Mouse (Mus musculus) cerebral cortex, adult 2 months (tissue): ENCODE data around the gene Slc43a2.

Experiments used
- WGBS: fragments of 180-500 bp; shearing (Covaris S2); methylation state at CpG from one replicate; pipeline ENCODE4 v1.1.7; 2018; 5-methylcytosine and 5-hydroxymethylcytosine counted together

Gene Slc43a2

DNA sequence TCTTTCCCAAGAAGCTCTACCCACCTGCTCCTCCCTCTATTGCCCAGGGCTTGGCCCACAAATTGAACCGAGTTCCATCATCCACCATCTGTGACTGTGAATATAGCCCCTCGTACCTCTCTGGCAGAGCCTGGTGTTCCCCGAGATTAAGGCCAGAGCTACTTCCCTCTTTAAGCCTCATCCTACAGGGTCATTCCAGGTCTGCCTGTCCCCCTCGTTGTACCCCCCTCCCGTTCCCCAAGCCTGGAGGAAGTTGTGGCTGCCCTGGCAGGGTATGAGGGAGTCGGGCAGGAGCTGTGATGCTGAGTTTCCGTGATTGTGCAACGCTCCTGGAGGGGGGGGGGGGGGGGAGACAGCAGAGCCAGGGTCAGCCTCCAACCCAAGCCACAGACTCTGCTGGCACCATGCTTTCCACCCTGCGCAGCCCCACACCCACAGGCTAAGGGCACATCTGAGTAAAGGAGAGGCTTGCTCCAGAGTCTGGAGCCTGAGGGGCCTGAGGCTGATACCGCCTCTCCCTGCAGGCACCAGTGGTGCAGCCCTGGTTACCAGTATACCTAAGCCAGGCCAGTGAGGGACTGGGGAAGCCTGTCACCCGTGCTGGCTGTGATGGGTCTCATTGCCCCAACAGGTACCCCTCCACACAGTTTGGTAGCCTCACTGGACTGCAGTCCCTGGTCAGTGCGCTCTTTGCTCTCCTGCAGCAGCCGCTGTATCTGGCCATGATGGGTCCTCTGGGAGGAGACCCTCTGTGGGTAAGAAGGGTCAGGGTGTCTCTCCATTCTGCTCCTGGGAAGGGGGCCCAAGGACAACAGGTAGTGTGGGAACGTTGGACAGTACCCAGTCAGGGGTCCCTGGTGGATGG, 39.9 kb downstream of the Slc43a2 start:
- 55% methylated on average over 14 of the region's 14 CpGs for WGBS

DNA sequence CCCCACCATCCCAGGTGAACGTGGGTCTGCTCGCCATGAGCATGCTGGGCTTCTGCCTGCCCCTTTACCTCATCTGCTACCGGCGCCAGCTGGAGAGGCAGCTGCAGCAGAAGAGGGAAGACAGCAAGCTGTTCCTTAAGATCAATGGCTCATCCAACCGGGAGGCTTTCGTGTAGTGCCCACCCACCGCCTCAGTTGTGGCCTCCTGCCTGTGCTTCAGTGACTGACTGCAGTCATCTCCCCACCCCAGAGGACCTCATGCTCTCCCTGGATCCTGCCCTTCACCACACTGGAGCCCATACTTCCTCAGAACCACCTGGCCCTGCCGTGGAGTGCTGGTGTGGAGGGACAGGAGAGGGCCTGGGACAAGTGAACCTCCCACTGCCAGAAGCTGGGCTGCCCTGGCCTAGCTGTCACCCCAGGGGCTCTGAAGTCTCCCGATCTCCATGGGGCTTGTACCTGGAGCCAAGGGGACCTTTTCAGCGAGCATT, 40.9 kb downstream of the Slc43a2 start:
- WGBS: 23% methylated on average over 10 of the region's 10 CpGs

DNA sequence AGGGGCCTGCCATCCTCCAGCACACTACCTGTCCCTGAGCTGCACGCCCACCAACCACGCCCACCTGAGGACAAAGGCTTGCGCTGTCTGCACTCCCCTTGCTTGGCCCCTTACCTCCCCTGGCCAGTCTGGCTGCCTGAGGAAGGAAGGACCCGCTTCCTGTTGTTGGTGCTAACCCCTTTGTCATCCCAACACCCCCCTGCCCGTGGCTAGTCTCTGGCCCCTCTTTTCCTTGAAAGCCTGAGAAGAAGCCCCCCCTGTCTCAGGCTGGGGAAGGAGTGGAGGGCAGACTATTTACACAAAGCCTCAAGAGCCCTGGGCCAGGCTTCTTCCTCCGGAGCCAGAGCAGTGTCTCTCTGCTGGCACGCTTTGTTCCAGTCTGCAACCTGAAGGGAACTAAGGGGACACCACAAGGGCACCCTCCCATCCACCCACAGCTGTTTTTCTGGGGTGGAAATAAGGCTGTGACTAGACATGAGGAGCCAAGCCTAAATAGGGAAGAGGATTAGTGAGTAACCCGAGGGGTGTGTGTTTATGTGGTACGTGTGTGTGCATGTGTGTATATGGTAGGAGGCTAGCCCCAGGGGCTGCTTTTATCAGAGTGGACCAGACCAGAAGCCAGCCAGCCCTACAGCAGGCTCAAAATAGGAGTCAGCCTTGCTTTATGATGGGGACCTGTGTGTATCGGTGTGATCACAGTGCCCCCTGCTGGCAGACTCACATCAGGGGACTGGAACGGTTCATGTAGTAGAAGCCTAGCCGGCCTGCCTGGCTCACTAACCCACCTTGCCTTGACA, 41.6 kb downstream of the Slc43a2 start:
- WGBS: 9% methylated on average over 12 of the region's 12 CpGs

DNA sequence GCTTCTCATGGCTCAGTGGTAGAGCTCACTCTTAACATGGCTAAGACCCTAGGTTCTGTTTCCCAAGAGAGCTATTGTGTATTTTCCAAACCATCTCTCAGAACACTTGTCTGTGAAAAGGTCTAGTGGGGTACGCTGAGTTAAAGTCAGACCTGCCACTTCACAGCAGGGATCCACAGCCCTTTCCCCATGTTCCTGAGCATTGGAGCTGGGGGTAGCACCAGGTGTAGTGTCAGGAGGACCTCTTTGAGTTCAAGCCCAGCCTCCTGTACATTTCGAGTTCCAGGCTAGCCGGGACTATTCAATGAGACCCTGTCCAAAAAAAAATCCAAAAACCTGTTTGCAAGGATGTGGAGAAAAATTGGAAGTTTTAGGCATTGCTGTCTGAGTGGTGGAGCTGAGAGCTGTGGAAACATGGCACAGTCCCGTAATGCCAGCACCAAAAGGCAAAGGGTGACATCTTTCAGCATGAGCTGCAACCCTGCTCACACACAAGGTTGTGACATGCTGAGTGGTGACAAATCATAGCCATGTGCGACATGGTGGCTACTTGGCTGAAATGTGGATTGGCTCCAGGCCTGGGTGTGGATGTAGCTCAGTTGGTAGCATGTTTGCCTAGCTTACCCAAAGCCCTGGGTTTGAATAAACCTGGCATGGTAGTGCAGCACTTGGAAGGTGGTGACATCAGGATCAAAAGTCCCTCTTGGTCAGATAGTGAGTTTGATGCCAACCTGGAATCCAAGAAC, 43.1 kb downstream of the Slc43a2 start:
- WGBS: 87% methylated on average over 5 of the region's 5 CpGs

DNA sequence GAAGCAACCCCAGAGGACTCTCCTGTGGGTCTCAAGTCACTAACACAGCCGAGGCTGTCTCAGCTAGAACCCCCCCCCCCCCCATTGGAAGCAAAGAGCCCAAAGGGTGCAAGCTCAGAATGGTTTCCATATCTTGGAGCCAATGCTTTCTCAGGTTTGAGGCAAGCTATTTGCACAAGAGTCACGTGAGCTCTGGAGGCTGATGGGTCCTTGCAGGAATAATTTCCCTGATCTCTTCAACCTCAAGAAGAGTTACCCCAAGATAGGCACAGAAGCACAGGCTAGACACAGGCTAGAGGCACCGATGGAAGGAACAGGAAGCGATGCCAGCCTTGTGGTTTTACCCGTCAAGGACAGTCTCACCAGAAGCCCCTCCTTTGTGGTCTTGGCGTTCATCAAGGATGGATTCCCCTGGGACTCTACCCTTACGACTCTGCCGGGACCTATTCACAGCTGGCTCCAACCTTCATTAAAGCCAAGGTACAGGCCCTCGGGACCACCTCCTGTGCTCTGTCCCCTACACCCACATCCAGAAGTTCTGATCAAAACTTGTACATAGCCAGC, 44.1 kb downstream of the Slc43a2 start:
- WGBS: 78% methylated on average over 9 of the region's 9 CpGs

DNA sequence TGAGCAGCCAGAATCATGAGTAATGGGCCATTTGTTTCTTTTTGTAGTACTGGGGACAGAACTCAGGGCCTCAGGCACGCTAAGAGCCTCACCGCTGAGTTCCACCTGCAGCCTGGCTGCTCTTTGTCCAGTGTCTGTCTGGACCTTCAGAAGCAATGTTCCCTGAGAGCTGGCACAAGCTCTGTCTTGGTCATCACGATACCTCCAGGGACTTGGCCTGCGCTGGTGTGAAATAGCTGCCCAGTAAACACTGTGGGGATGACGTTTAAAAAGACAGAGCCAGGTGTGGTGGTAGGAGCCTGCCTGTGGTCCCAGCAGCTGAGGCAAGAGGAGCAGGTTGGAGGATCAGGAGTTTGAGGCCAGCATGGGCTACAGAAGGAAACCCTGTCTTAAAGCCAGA, 47.1 kb downstream of the Slc43a2 start:
- 85% methylated on average over 5 of the region's 5 CpGs for WGBS

DNA sequence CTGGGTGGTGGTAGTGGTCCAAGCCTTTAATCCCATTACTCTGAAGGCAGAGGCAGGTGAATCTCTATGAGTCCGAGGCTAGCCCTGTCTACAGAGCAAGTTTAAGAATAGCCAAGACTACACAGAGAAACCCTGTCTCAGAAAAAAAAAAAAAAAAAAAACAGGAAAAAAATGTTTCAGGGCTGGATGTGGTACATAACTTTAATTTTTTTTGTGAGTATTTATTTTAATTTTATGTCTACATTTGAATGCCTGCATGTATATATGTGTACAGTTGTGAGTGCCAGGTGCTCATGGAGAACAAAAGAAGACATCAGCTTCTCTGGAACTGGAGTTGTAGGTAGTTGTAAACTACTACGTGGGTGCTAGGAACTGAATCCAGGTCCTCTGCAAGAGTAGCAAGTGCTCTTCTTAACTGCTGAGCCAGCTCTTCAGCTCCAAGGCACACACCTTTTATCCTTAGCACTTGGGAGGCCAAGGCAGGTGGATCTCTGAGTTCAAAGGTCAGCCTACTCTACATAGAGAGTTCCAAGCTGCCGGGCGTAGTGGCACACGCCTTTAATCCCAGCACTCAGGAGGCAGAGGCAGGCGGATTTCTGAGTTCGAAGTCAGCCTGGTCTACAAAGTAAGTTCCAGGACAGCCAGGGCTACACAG, 50.1 kb downstream of the Slc43a2 start:
- 95% methylated on average over 7 of the region's 7 CpGs for WGBS

DNA sequence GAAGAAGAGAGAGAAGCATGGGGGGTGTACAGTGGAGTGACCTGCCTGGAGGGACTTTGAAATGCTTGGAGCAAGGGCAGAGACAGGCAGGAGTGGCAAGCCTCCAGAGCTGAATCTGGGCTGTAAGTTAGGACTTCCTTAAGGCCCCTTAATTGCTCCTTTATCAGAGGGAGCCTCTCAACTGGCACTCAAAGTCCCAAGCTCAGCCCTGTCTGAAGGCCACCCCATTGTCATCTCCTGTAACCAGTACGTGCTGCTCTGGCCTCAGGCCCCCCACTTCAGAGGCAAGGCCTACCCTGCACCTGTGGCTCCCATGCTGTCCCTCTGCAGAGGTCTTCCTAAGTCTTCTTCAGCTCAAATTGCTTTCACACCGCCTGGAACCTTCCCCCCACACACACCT, 52.0 kb downstream of the Slc43a2 start:
- 71% methylated on average over 2 of the region's 2 CpGs for WGBS

DNA sequence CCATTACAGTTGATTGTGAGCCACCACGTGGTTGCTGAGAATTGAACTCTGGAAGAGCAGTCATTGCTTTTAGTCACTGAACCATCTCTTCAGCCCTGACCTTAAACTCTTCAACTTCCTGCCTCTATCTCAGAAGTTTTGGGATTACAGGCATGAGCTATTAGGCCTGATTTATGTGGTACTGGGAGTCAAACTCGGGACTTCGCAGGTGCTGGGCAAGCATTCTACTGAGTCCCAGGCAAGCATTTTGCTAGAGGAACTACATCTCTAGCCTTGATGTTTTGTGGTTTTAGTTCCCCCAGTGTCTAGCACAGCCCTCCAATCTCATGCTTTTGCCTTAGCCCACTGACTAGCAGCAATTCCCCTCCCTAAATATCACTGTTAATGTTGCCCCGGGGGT, 53.6 kb downstream of the Slc43a2 start:
- WGBS: 83% methylated on average over 4 of the region's 4 CpGs

DNA sequence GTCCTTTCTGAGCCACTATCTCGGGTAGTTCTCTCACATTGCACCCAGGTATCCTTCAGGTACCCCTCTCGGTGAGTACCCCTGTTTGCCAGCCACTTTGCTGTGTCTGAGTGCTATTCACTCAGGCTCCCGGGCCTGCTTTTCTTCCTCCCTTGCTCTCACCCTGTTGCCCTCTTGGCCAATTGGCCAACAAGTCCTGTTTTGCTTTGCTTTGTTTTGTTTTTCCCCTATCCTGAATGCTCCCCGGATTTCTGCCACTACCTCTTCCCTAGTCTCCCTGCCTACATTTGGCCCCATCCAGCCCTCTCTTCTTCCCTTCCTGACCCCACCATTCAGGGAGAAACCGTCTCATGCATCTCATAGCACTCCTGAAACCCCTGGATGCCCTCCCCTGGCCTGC, 54.5 kb downstream of the Slc43a2 start:
- 89% methylated on average over 5 of the region's 5 CpGs for WGBS

DNA sequence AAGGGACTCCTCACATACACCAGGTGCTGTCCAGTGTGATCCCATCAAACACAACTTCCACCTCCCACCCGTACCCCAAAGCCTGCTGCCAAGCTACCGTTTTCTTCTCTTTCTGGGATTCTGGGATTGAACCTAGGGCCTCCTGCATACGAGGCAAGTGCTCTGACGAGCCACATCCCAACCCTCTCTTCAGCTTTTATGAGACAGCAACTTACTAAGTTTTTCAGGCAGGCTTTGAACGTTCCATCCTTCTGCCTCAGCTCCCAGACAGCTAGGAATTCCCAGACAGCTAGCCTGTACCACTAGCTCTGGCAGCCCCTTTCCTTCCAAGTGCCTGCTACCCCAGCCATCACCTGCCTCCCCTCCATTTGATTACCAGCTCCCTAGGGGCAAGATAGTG, 55.5 kb downstream of the Slc43a2 start:
- WGBS: 87% methylated on average over 5 of the region's 5 CpGs

DNA sequence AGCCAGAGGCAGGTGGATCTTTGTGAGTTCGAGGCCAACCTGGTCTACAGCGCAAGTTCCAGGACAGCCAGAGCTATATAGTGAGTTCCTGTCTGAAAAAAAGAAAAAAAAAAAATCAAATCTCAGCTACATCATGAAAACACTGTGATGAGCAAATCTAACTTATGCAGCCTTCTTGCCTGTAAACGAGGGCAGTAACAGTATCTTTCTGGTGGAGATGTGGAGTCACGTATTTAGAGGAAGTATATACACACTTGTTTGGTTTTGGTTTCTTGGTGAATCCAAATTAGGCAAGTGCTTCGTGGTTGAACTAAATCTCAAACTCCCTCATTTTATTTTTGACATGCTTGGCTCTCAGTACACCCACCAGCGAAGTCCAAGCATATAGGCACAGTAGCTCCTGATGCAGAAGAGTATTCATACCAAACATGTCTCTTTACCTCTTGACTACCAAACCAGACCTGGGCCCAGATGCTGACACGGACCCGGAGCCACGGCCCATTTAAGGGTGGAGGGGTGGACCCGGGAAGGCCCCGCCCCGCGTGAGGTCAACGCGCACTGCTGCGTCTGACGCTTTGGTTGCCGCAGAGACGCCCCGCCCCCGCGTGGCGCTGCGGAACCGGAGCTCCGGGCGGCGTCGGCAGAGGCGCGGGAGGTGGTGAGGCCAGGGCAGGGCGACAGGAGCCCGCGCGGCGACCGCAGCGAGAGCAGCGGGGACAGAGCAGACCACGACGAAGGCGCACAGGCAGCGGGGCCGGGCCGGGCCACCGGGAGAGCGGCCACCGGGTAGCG, 56.2 kb downstream of the Slc43a2 start, which contains the start of gene Pitpna:
Gene Pitpna (plus strand): TSS at position 605 of the 792 bp plus-strand sequence.
- 4% methylated on average over 49 of the region's 49 CpGs for WGBS

DNA sequence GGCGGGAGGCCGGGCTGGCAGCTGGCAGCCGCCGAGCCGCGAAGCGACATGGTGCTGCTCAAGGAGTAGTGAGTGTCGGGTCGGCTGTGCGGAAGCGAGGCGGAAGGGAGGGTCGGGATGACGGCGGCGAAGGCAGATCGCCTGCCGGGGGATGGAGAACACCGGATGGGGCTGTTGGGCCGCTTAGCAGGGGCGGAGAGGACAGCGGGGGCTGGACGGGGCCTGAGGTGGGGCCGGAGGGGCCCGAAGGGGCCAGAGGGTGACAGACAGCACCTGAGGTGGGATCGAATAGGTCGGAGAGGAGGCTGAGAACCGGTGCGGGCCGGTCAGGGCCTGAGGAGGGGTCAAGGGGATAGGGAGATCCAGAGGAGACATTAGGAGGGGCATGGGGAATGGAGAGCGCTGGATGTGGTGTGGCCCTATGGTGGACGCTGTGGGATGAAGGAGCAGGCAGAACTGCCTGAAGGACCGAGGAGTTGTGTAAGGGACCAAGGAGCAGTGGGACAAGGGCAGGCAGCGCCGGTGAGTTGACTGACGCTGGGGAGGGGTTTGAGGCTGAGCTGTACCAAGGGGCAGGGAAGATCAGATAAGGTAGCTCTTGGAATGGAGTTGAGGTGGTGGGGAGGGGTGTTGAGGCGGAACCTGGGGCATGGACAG, 56.9 kb downstream of the Slc43a2 start:
- 1% methylated on average over 37 of the region's 37 CpGs for WGBS

DNA sequence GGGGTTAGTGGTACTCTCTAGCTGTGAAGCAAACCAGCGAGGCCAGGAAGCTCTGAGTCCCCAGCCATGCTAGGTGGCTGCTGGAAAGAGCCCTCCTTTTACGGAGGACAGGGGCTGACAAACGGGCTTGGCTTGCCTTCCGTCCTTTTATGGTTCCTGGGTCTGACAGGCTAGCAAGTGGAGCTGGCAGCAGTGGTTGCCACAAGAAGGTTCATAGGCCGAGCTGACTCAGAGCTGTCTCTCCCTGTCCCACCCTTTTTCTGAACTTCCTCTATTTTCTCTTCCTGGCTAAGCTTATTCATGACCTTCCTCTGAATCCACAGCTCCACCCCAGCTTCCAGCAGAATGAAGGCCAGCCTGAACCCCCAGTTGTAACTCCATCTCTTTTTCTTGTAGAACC, 61.1 kb downstream of the Slc43a2 start:
- WGBS: 83% methylated on average over 5 of the region's 5 CpGs

DNA sequence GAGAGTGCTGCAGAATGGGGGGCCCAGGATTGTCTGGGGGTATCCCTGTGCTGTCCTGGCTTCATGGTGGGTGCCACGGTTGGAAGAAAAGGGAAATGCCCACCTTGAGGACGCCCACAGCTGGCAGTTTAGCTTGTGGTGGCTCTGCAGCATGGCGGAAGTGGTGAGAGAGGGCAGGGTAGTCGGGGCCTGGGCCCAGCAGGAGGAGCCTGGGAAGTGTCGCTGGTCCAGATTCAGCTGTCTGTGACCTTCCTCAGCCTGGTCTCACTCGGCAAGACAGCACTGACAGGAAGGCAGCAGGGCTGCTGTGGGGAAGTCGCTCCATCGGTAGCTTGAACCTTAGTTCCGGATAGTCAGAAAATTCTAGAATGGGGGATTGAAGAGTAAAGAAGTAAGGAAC, 62.9 kb downstream of the Slc43a2 start:
- 74% methylated on average over 9 of the region's 9 CpGs for WGBS

DNA sequence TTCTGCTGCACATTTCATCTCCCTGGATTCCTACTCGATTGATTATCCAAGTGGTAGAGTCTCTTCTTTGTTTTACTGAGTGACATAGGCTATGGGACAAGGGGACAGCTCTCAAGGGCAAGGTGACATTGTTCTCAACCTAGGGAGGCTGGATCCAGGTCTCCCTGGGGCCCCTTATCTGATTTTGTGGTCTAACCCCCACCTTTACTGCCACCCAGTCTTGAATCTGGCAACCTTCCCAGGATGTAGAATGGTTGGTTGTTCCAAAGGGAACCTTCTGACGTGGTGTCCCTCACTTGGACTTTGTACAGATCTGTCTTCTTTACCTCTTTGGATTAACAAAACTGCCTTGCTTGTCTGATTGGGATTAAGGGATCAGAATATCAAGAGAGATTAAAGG, 63.9 kb downstream of the Slc43a2 start:
- WGBS: 41% methylated on average over 2 of the region's 2 CpGs

DNA sequence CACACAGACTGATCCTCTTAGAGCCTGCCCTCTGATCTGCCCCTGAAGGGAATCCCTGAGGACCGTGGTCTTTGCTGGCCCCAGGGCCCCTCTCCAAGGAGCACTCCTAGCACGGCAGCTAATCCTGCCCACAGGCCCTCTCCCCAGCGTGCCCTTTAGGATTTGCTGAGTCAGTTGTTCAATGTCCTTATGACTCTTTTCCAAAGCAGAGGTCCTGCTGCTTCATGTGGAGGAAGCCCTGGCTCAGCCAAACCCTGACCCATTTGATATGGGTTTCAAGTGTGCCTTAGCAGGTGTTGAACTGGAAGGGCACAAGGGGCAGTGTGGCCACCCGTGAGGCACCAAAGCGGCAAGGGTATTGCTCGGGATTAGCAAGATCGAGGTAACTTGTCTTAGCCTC, 64.3 kb downstream of the Slc43a2 start:
- WGBS: 76% methylated on average over 7 of the region's 7 CpGs

DNA sequence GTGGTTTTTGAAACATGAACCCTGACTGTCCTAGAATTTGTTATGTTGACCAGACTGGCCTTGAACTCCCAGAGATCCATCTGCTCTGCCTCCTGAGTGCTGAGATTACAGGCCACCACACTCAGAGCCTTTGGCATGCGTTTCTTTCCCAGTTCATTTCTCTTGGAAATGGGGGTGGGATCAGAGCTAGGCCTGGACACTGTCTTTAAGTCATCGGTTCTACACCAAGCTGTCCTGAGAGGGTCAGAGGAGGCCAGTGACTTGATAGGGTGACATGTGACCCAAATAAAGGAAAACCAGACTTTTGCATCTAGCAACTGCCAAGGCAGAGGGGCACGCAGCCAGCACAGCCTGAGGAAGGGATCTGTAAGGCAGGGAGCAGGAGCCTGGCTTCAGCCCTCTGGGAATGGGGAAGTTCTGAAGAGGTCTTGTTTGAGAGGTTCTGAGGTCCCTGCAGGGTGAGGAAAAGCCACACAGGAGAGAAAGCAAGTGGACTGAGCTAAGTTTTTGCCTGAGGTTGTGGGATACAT, 65.3 kb downstream of the Slc43a2 start:
- WGBS: 68% methylated on average over 3 of the region's 3 CpGs

DNA sequence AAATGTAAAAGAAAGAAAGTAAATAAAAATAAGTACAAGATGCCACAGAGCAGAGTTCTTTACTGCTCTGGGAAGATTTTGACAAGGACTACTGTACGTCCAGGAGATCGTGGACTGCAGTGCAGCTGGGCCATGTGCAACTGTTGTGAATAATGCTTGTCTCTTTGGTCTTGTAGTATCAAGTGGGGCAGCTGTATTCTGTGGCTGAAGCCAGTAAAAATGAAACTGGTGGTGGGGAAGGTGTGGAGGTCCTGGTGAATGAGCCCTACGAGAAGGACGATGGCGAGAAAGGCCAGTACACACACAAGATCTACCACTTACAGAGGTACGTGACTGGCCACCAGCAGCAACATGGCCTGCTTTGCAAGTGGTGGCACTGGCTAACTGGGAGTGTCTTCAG, 66.5 kb downstream of the Slc43a2 start:
- WGBS: 80% methylated on average over 6 of the region's 6 CpGs

DNA sequence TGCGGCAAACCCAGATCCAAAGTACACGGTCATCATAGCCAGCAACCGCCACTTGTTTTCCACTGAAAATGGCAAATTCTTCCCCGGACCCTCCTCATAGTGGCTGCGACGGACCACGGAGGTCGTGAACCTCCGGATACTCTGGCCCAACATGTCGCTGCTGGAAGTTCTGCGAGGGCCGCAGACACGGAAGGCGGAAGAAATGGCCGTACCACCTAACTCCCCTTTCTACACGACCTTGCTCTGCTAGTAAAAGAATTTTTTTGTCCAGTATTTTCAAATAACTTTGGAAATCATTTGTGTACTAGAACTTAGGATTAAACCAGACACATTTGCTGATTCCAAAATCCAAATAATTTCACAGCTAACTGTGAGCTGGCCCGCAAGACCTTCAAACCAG, 68.3 kb downstream of the Slc43a2 start:
- 93% methylated on average over 17 of the region's 17 CpGs for WGBS
